Mouse (Mus musculus) inflammation-experienced regulatory T-cells (primary cell): ENCODE measurements around the gene Mylk. TPM values are rescaled to one million over a fixed set of nuclear protein-coding genes. Genes with fewer than 3 reads are reported as not detected.

Experiments
- polyA plus RNA-seq, 2 experiments: library from polyadenylated mRNA; unstranded; fragments of 100-300 nt; shearing (Covaris generic); gene quantifications; one replicate each; pipeline ENCODE4 v1.2.1; 2017

The Mylk gene
- 1 to 10 TPM in 1 of 2 experiments, under 1 TPM in 1; 0.34 to 1.5 TPM for polyA plus RNA-seq

DNA sequence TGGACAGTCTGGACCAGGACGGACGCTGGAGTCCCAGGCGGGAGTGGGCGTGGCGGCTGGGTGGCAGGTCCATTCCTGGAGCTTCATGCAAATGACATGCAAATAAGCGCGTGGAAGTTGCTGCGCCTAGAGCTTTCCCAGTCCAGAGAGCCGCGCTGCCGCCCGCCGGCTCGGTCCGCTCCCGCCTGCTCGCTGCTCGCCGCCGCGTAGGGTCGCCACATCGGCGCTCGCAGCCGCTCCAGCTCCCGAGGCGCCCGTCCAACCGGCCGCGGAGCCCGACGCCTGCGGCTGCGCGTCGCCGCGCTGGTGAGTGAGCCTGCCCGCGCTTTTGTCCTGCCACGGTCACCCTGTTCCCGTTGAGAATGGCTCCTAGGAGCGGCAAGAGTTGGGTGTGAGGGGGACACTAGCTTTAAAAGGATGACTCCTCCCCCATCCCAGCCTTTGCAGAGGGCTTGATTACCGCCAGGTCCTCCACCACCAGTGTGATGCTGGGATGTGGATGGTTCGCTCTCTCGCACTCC lies at the start of gene Mylk:
Gene Mylk (plus strand): TSS at position 146 of the 521 bp plus-strand sequence.

DNA sequence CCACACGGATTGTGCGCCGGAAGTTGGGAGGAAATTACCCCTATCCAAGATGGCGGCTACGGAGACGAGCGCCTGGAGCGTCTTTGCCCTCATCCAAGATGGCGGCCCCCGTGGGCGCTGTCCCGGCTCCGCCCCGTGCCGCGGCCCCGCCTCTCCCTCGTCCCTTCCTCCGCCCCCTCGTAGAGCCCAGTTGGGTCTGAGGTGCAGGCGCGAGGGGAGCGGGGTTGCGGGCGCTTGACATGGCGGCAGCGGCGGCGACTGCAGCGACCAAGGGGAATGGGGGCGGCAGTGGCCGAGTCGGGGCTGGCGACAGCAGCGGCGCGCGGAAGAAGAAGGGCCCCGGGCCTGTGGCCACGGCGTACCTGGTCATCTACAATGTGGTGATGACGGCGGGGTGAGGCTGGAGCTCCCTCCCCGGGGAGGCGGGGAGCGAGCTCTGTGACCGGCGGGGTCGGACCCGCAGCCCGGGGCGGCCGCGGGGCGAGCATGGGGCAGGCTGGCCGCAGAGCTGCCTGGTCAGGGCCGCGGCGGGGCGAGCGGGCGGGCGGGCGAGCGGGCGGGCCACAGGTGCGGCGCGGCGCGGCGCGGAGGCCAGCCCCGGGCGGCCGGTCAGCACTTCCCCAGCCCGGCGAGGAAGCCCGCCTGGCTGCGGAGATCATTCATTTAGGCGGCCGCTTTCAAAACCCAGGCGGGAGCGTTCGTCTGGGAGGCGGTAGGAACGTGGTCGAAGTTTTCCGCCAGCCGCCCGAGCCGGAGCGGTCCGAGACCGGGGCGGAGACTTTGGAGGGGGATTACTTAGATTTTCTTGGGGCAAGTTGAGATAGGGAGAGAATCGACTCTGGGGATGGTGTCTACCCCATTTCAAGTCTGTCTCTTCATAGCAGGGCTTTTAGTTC lies 277.5 kb downstream of the Mylk start, which contains the start of gene Hacd2:
Gene Hacd2 (plus strand): TSS at position 187 of the 896 bp plus-strand sequence.

Other genes with a start within 250 kb of the Mylk start
- gene Kalrn, start 171.7 kb upstream of the Mylk start, polyA plus RNA-seq: 1 to 10 TPM; 1.2 to 3.1 TPM
- under 1 TPM in 1 of 2 experiments, not detected in 1; 0.24 TPM for gene Ropn1, start 95.3 kb upstream of the Mylk start, polyA plus RNA-seq
- 1 to 10 TPM; 2.3 to 4.0 TPM for gene Ccdc14, start 54.6 kb upstream of the Mylk start, polyA plus RNA-seq